Mouse (Mus musculus): Measurements from ENCODE around the gene Rad54l. TPM values are rescaled to one million over a fixed set of nuclear protein-coding genes. Genes with fewer than 3 reads are reported as not detected.
A peak's percentile ranks its signal among the peaks of the same experiment; 100 is the strongest.

Gene Rad54l
- polyA plus RNA-seq, 1 experiment from 2014 or later = 37.6 TPM

GRCm38 (mm10) chr4:116059012-116059726 is 64.3 kb downstream of the Rad54l start:
- no peak overlapping the region for H3K27ac ChIP-seq
- no peak overlapping the region for H3K9ac ChIP-seq
- H3K4me2 ChIP-seq = no peak overlapping the region
- 78% methylated on average over 5 of the region's 5 CpGs for WGBS
- H3K4me1 ChIP-seq = 0 out of 2 replicates have a peak, but pooled peaks cover 2% of the 10 kb centered on the region
- no peaks in the 10 kb centered on the region for H3K9me3 ChIP-seq
- no peak for ATAC-seq (ENCODE audit: insufficient number of reproducible peaks, insufficient read depth, low FRiP score, low TSS enrichment, low read depth)
- H3K4me3 ChIP-seq = no peak overlapping the region
- no peaks in the 10 kb centered on the region for H3K27me3 ChIP-seq
- no peaks in the 10 kb centered on the region for H3K36me3 ChIP-seq

- Histone ChIP-seq H3K27me3 (no peaks in the 10 kb centered on the region), H3K36me3 (no peaks in the 10 kb centered on the region), H3K4me1 (peaks cover 8% of the 10 kb centered on the region; the same call in 1 of the 2 replicates), H3K27ac (no peak overlapping the region), H3K9me3 (no peaks in the 10 kb centered on the region), H3K4me2 (no peak overlapping the region), H3K9ac (no peak overlapping the region), H3K4me3 (no peak overlapping the region)
- no peak for ATAC-seq (ENCODE audit: insufficient number of reproducible peaks, insufficient read depth, low FRiP score, low TSS enrichment, low read depth)
- WGBS = 3% methylated on average over 1 of the region's 1 CpGs
Observed at GRCm38 (mm10) chr4:116057559-116057958, 65.9 kb downstream of the Rad54l start.

DNA sequence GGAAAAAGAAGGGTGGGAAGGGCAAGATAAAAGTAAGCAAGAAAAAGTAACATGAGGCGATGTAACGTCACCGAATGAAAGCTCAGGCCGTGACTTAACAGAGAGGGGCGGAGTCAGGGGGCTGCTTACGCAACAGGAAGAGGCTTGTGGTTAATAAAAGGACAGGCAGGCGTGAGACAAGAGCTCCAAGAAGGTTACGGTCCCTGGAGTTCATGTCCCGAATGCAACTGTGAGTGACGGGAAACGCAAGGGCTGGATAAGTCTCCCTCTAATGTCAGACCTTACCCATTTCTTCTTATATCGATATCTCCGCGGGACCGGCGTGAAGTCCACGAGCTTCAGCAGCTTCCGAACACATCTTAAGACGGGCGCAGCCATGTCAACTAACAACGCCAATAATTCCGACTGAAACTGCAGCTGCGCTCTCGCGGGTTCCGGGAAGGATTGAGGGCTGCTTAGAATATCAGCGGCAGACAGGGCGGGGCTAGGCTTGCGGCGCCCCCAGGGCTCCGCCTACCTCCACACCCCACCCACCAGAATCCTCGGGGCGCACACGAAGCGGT is 70.0 kb downstream of the Rad54l start, which contains the start of gene Nsun4:
TSS of gene Nsun4 (minus strand) at position 478 of the 563 bp plus-strand sequence.
- under 1% methylated on average over 35 of the region's 35 CpGs for WGBS
- Histone ChIP-seq H3K27me3 (no peaks in the 10 kb centered on the region), H3K4me2 (peak within 1 kb of the TSS; percentile 84), H3K9me3 (no peaks in the 10 kb centered on the region), H3K4me1 (peaks cover 11% of the 10 kb centered on the region), H3K9ac (peak within 1 kb of the TSS; percentile 73), H3K27ac (peak within 1 kb of the TSS; percentile 94), H3K36me3 (peaks cover under 1% of the 10 kb centered on the region; the same call in 1 of the 2 replicates), H3K4me3 (peak within 1 kb of the TSS; percentile 63)
- peak; percentile 87 for ATAC-seq (ENCODE audit: insufficient number of reproducible peaks, insufficient read depth, low FRiP score, low TSS enrichment, low read depth)

DNA sequence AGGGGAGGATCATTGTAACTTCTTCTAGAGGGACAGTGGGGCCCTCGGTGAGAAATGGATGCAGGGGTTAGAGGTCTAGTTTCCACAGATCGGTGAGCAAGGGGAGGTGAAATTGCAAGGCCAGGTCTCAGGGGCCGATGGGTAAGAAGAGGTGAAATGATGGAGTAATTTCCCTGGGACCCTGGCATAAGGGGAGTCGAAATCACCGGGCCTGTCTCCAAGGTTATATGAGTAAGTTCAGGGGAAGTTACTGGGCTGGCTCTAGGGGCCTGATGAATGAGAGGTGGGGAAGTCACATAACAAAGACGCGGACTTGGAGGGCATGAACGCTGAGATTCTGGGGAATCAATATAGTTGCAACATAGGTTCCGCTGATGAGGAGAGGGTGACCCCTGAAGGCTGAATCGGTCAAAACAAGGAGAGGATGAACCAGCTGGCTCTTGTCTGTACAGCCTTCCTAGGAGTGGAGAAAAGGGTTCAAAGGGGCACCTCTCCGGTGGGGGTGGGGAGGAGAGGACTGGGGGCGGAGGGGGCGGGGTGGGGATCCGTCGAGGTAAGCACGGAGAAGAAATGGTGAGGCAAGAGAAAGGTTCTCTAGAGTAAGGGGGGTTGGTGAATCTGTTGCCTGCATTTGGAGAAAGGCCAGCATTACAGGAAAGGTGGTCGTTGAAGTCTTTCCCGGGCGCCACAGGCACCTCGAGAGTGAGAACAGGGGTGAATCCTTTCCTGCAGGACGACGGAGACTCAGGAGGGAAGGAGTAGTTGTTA is 70.8 kb downstream of the Rad54l start:
- Histone ChIP-seq H3K9me3 (no peaks in the 10 kb centered on the region), H3K4me1 (peaks cover 11% of the 10 kb centered on the region), H3K36me3 (peaks cover 8% of the 10 kb centered on the region), H3K4me2 (peak overlapping the region; percentile 84), H3K27me3 (no peaks in the 10 kb centered on the region), H3K4me3 (peak overlapping the region; percentile 63), H3K27ac (peak overlapping the region; percentile 94), H3K9ac (peak overlapping the region; percentile 73)
- no peak for ATAC-seq (ENCODE audit: insufficient number of reproducible peaks, insufficient read depth, low FRiP score, low TSS enrichment, low read depth)
- WGBS = 8% methylated on average over 22 of the region's 22 CpGs

GRCm38 (mm10) chr4:116049211-116049610 is 74.3 kb downstream of the Rad54l start:
- Histone ChIP-seq H3K4me3 (no peak overlapping the region), H3K36me3 (peaks cover 18% of the 10 kb centered on the region), H3K9ac (no peak overlapping the region), H3K9me3 (no peaks in the 10 kb centered on the region), H3K4me1 (peaks cover 9% of the 10 kb centered on the region), H3K27ac (no peak overlapping the region), H3K27me3 (no peaks in the 10 kb centered on the region), H3K4me2 (no peak overlapping the region)
- no peak for ATAC-seq (ENCODE audit: insufficient number of reproducible peaks, insufficient read depth, low FRiP score, low TSS enrichment, low read depth)
- 87% methylated on average over 3 of the region's 3 CpGs for WGBS

GRCm38 (mm10) chr4:116048130-116048920 is 75.2 kb downstream of the Rad54l start:
- Histone ChIP-seq H3K9me3 (no peaks in the 10 kb centered on the region), H3K27ac (no peak overlapping the region), H3K27me3 (no peaks in the 10 kb centered on the region), H3K4me3 (no peak overlapping the region), H3K4me1 (peaks cover 6% of the 10 kb centered on the region), H3K9ac (no peak overlapping the region), H3K36me3 (peaks cover 23% of the 10 kb centered on the region), H3K4me2 (no peak overlapping the region)
- 84% methylated on average over 7 of the region's 7 CpGs for WGBS
- ATAC-seq (ENCODE audit: insufficient number of reproducible peaks, insufficient read depth, low FRiP score, low TSS enrichment, low read depth) = no peak

GRCm38 (mm10) chr4:116047681-116048080 is 75.8 kb downstream of the Rad54l start:
- H3K4me2 ChIP-seq = no peak overlapping the region
- no peak overlapping the region for H3K27ac ChIP-seq
- no peaks in the 10 kb centered on the region for H3K27me3 ChIP-seq
- H3K9ac ChIP-seq = no peak overlapping the region
- no peak overlapping the region for H3K4me3 ChIP-seq
- WGBS = 93% methylated on average over 1 of the region's 1 CpGs
- no peak for ATAC-seq (ENCODE audit: insufficient number of reproducible peaks, insufficient read depth, low FRiP score, low TSS enrichment, low read depth)
- peaks cover 29% of the 10 kb centered on the region for H3K36me3 ChIP-seq
- no peaks in the 10 kb centered on the region for H3K9me3 ChIP-seq
- peaks cover 5% of the 10 kb centered on the region for H3K4me1 ChIP-seq

GRCm38 (mm10) chr4:116046604-116047003 is 76.9 kb downstream of the Rad54l start:
- H3K4me3 ChIP-seq = no peak overlapping the region
- no peaks in the 10 kb centered on the region for H3K9me3 ChIP-seq
- 77% methylated on average over 2 of the region's 2 CpGs for WGBS
- H3K27me3 ChIP-seq = no peaks in the 10 kb centered on the region
- H3K36me3 ChIP-seq = peaks cover 36% of the 10 kb centered on the region
- ATAC-seq (ENCODE audit: insufficient number of reproducible peaks, insufficient read depth, low FRiP score, low TSS enrichment, low read depth) = no peak
- H3K9ac ChIP-seq = no peak overlapping the region
- H3K27ac ChIP-seq = no peak overlapping the region
- no peak overlapping the region for H3K4me2 ChIP-seq
- no peaks in the 10 kb centered on the region for H3K4me1 ChIP-seq

Other genes with a start within 250 kb of the Rad54l start
- gene Kncn, start 239.3 kb downstream of the Rad54l start, polyA plus RNA-seq (2015; fragmentation: Nextera tagmentation; extraction: Ambion mirVana) = not detected in 2 replicates
- not detected in 2 replicates for gene 6430628N08Rik, start 233.0 kb downstream of the Rad54l start, polyA plus RNA-seq (2015; fragmentation: Nextera tagmentation; extraction: Ambion mirVana)
- gene Dmbx1, start 183.8 kb downstream of the Rad54l start, polyA plus RNA-seq (2015; fragmentation: Nextera tagmentation; extraction: Ambion mirVana) = 2.4 and 3.9 TPM in 2 replicates
- 2.1 and 2.8 TPM in 2 replicates for gene Faah, start 105.8 kb downstream of the Rad54l start, polyA plus RNA-seq (2015; fragmentation: Nextera tagmentation; extraction: Ambion mirVana)
- gene Nsun4, start 69.8 kb downstream of the Rad54l start, polyA plus RNA-seq (2015; fragmentation: Nextera tagmentation; extraction: Ambion mirVana) = 20.6 and 24.4 TPM in 2 replicates
- gene Uqcrh, start 48.6 kb downstream of the Rad54l start, polyA plus RNA-seq (2015; fragmentation: Nextera tagmentation; extraction: Ambion mirVana) = 479 and 566 TPM in 2 replicates
- gene Lrrc41, start 48.4 kb downstream of the Rad54l start, polyA plus RNA-seq (2015; fragmentation: Nextera tagmentation; extraction: Ambion mirVana) = 78.3 and 80.8 TPM in 2 replicates
- gene Pomgnt1, start 150 bp upstream of the Rad54l start, polyA plus RNA-seq (2015; fragmentation: Nextera tagmentation; extraction: Ambion mirVana) = 64.4 and 65.3 TPM in 2 replicates
- gene Lurap1, start 27.6 kb upstream of the Rad54l start, polyA plus RNA-seq (2015; fragmentation: Nextera tagmentation; extraction: Ambion mirVana) = 2.7 and 3.1 TPM in 2 replicates
- 0.98 and 1.0 TPM in 2 replicates for gene Tspan1, start 43.9 kb upstream of the Rad54l start, polyA plus RNA-seq (2015; fragmentation: Nextera tagmentation; extraction: Ambion mirVana)
- gene 1700042G07Rik, start 49.7 kb upstream of the Rad54l start, polyA plus RNA-seq (2015; fragmentation: Nextera tagmentation; extraction: Ambion mirVana) = not detected in 2 replicates
- not detected in 2 replicates for gene Gm49337, start 49.7 kb upstream of the Rad54l start, polyA plus RNA-seq (2015; fragmentation: Nextera tagmentation; extraction: Ambion mirVana)
- 28.9 and 31.6 TPM in 2 replicates for gene Pik3r3, start 97.9 kb upstream of the Rad54l start, polyA plus RNA-seq (2015; fragmentation: Nextera tagmentation; extraction: Ambion mirVana)

Measured in embryonic facial prominence, embryonic 13.5 days (tissue).